8 mouse cellular contexts compared by ENCODE assay signal in the genomic region with DNA sequence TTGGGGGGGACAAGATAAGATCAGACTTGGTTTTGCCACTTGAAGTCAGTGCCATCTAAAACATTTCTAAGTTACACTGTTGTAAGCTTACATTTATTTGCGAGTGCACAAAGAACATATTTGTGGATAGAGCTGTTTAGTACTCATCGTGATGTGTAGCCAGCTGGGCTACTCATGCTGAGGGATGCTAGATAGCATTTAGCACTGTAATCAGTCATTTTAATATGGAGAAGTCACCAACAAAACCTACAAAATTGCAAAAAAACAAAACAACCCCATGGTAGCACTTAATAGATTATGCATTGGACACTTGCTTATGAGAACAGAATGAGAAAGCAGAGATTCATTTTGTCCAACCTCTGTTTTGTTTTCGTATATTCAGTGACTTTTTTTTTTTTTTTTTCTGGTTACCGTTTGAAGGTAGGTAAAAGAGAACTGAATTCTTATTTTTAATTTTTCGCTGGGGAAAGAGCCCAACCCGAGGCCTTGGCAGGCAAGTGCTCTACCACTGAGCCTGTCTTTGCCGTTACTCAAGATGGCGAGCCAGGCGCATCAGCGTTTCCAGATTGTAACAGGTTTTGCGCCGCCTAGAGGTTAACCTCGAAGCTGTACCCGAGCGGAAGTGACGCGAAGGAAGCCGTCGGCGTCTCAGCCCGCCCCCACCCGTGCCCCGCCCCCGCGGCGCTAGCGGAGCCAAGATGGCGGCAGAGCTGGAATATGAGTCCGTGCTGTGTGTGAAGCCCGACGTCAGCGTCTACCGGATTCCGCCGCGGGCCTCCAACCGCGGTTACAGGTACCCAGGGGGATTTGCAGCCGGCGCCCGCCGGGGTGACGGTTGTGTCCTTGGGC. TPM values are rescaled to one million over a fixed set of nuclear protein-coding genes. Genes with fewer than 3 reads are reported as not detected.
DNase-seq lines count a peak whose midpoint lies in the region; ATAC-seq lines count a peak whose summit lies in the region.

Gene Necap1, plus strand, starts transcription at position 604 of the 849 bp plus-strand sequence.

- ATAC-seq in megakaryocyte progenitor cell, adult 5-6 weeks (replicated peaks; ENCODE audit: poor library complexity): peak; percentile 90

- peak; percentile 99 for DNase-seq in adipocyte (ENCODE audit: low spot score)
- DNase-seq in embryo, embryonic 10 days (ENCODE audit: low spot score): peak; percentile 98
- peak; percentile 98 for DNase-seq in gastrocnemius, postnatal 10 days
- DNase-seq in induced T-regulatory cell, adult 2 months (ENCODE audit: low read depth): peak; percentile 98
- peak; percentile 92 to 99 for DNase-seq in left cerebral cortex, adult 9 months (ENCODE audit: low spot score in 2 of 2)
- peak; percentile 99 for DNase-seq in right cerebral cortex, postnatal 14 days
- peak; percentile 95 to 96 for DNase-seq in urinary bladder, postnatal 36 days (ENCODE audit: low spot score in 2 of 2)

RNA-seq across cellular contexts. Expression of gene Necap1, which starts in this region (rescaled TPM):
- 10 to 100 TPM; 23.0 to 23.5 TPM for total RNA-seq in gastrocnemius, postnatal 10 days (2021)
- 23.2 and 23.3 TPM in 2 replicates for total RNA-seq in megakaryocyte progenitor cell, adult 5-6 weeks (2015)
- 12.3 and 19.7 TPM in 2 replicates for total RNA-seq in megakaryocyte progenitor cell, adult 5-6 weeks (2017)

Comparison
In these comparisons a context has a peak if more than half of its experiments do, and no peak if none do; other contexts are left out.
1. Peak in every context shown above with its lines: DNase-seq and ATAC-seq.